Mouse (Mus musculus) forebrain, embryonic 16.5 days (tissue): Measurements from ENCODE around the gene Blcap. TPM values are rescaled to one million over a fixed set of nuclear protein-coding genes. Genes with fewer than 3 reads are reported as not detected.

ENCODE experiments used
- ATAC-seq: fragments of 200-750 bp; cut with Nextera tagmentation; 2 replicates; pipeline ENCODE4 v1.8.0; 2017; ENCODE audit warnings: mild to moderate bottlenecking, moderate library complexity
- H3K27ac ChIP-seq: fragments of 300-500 bp; sonication (generic); 2 replicates; pipeline ENCODE4 v1.5.1; 2014; ENCODE audit warnings: low read length, control low read depth
- H3K27me3 ChIP-seq: fragments of 300-500 bp; sonication (generic); replicated peaks from 2 replicates; pipeline ENCODE4 v1.6.1; 2014; ENCODE audit warnings: low read length; ENCODE audit not compliant: control insufficient read depth, insufficient read depth
- H3K36me3 ChIP-seq: fragments of 300-500 bp; sonication (generic); 2 replicates; pipeline ENCODE4 v1.6.1; 2014; ENCODE audit not compliant: control insufficient read depth, insufficient read depth
- H3K4me1 ChIP-seq: fragments of 300-500 bp; sonication (generic); replicated peaks from 2 replicates; pipeline ENCODE4 v1.6.1; 2014; ENCODE audit warnings: low read length; ENCODE audit not compliant: control insufficient read depth, insufficient read depth
- H3K4me2 ChIP-seq: fragments of 300-500 bp; sonication (generic); 2 replicates; pipeline ENCODE4 v1.6.1; 2014; ENCODE audit warnings: mild to moderate bottlenecking, low read length, control low read depth
- H3K4me3 ChIP-seq: fragments of 300-500 bp; sonication (generic); replicated peaks from 2 replicates; pipeline ENCODE4 v1.5.1; 2014; ENCODE audit warnings: mild to moderate bottlenecking, low read length, control low read depth
- H3K9ac ChIP-seq: fragments of 300-500 bp; sonication (generic); replicated peaks from 2 replicates; pipeline ENCODE4 v1.6.1; 2014; ENCODE audit warnings: low read depth, low read length, control low read depth
- H3K9me3 ChIP-seq: fragments of 300-500 bp; sonication (generic); 2 replicates; pipeline ENCODE4 v1.6.1; 2016; ENCODE audit warnings: low read length; ENCODE audit not compliant: control insufficient read depth
- WGBS: fragments of 180-500 bp; shearing (Covaris S2); extraction: QIAGEN DNeasy Blood & Tissue Kit; methylation state at CpG from one replicate; pipeline ENCODE4 v1.1.7; 2014; 5-methylcytosine and 5-hydroxymethylcytosine counted together
- polyA plus RNA-seq: library from polyadenylated mRNA; unstranded; fragments of >200 nt; fragmentation: Nextera tagmentation; extraction: Ambion mirVana; gene quantifications from 2 replicates; pipeline ENCODE4 v1.2.1, GENCODE M21; 2015

The Blcap gene
- polyA plus RNA-seq, 1 experiment from 2014 or later, result 239 TPM

DNA sequence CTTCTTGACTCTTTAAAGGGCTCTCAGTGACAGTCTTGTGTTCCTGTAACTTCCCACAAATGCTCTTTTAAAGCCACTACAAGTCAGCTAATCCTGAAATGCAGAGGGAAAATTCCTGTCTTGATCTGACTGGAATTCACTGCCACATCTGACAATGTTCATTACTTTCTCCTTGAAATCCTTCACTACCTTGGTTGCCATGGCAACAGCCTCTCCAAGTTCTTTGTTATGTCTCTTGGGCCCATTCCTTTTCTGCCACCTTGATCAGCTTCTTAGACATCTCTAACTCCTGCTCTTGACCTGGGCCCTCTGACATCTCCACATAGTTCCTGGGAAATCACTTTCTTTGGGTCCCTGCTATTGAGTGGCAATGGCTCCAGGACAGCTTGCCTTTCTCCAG is 24.4 kb downstream of the Blcap start:
- no peaks in the 10 kb centered on the region for H3K9me3 ChIP-seq
- peaks cover 38% of the 10 kb centered on the region for H3K4me1 ChIP-seq
- no peak for ATAC-seq
- no peaks in the 10 kb centered on the region for H3K36me3 ChIP-seq
- H3K27me3 ChIP-seq, result no peaks in the 10 kb centered on the region
- H3K4me3 ChIP-seq, result no peak overlapping the region
- H3K27ac ChIP-seq, result peak overlapping the region; percentile 35; the same call in 1 of the 2 replicates
- H3K4me2 ChIP-seq, result no peak overlapping the region
- H3K9ac ChIP-seq, result no peak overlapping the region

DNA sequence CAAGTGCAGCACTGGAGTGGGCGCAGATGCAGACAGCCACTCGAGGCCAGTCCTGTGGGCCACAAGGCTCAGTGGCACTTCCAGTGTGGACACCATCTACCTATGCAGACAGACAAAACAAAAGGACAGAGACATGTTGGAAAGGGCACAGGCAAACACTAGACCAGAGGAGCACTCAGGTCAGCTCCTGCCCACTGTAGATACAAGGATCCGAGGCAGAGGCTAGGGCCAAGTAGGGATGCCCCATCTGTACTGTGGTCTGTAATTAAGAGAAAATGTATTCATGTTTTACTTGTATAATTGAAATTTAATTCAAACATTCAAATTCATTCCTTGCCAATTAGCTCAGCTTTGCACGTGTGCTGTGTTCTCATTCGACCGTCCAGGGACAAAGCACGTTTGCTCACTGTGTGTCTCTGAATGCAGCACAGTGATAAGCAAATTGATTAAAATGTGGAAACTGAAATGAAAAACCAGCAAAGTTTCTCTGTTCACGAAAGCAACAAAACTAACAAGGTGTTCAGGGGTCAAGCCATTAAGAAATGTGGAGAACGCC is 26.7 kb downstream of the Blcap start:
- H3K36me3 ChIP-seq, result no peaks in the 10 kb centered on the region
- no peaks in the 10 kb centered on the region for H3K9me3 ChIP-seq
- 0 out of 2 replicates have a peak overlapping the region, but pooled peaks have one; percentile 48 for H3K27ac ChIP-seq
- peaks cover 61% of the 10 kb centered on the region for H3K4me1 ChIP-seq
- H3K4me3 ChIP-seq, result no peak overlapping the region
- H3K9ac ChIP-seq, result no peak overlapping the region
- no peak overlapping the region for H3K4me2 ChIP-seq
- no peaks in the 10 kb centered on the region for H3K27me3 ChIP-seq
- peak; percentile 35; the same call in 1 of the 2 replicates for ATAC-seq
- 19% methylated on average over 9 of the region's 9 CpGs for whole genome bisulfite sequencing

DNA sequence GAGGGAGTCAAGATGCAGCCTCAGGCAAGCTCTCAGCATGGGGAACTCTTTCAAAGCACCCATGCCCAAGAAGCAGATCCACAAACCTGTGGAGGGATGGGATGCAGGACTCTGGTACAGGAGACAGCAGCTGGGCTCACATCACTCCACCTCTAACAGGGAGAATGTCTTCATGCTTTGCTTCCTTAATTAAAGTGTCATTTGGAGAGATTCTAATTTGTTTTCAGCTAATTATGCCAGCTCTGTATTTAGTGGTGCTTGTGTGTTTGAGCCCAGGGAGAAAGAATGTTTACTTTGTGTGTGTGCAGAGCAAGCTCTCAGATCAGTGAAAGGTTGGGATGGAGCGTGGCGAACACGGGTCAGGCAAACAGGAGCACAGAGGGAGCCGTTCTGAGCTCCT is 28.7 kb downstream of the Blcap start:
- Histone ChIP-seq H3K9ac (no peak overlapping the region), H3K27me3 (no peaks in the 10 kb centered on the region), H3K36me3 (no peaks in the 10 kb centered on the region), H3K9me3 (no peaks in the 10 kb centered on the region), H3K27ac (peak overlapping the region; percentile 71; the same call in 1 of the 2 replicates), H3K4me2 (no peak overlapping the region), H3K4me3 (no peak overlapping the region), H3K4me1 (peaks cover 66% of the 10 kb centered on the region)
- ATAC-seq, result no peak
- 25% methylated on average over 4 of the region's 4 CpGs for WGBS

DNA sequence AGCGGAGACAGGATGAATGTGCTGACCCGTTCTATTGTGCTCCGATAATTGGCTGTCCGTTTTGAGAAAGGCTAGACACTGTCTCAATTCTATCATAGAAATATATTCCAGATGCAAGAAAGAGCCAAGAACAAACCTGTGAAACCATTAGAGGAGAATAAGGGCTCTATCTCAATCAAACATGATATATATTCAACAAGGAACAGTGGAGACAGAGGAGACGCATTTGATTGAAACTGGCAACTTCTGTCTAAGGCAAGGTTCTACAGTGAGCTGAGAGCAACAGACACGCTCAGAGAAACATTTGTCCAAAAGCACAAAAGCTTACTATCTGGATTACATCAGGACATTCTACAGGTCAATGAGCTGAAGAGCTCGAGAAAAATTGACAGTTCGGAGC is 29.4 kb downstream of the Blcap start:
- H3K9me3 ChIP-seq, result no peaks in the 10 kb centered on the region
- WGBS, result 16% methylated on average over 8 of the region's 8 CpGs
- H3K27me3 ChIP-seq, result no peaks in the 10 kb centered on the region
- no peak for ATAC-seq
- no peak overlapping the region for H3K4me3 ChIP-seq
- no peaks in the 10 kb centered on the region for H3K36me3 ChIP-seq
- 0 out of 2 replicates have a peak overlapping the region, but pooled peaks have one; percentile 16 for H3K4me2 ChIP-seq
- H3K27ac ChIP-seq, result peak overlapping the region; percentile 71
- no peak overlapping the region for H3K9ac ChIP-seq
- peaks cover 74% of the 10 kb centered on the region for H3K4me1 ChIP-seq

DNA sequence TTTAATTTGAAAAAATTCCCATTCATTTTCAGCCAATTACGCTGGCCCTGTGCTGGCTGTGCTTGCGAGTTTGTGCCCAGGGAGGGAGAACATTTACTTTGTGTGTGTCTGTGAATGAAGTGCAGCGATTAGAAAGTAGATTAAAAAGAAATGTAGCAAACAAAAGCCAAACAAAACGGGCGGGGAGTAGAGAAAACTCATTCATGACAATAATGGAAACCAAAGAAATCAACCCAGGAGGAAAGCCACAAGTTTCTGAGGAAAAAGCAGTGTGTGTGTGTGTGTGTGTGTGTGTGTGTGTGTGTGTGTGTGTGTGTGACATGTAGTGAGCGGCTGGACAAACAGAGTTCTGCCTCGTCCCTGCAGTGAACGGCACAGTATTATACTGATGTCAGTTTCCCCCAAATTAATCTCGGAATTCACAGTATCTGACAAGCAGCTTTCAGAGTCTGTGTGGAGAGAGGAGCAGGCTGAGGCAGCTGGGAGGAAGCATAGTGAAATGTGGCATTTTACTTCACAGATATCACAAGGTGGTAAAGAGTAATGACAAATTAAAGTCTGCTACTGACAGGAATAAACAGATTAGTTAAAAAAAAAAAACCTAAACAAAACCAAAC is 30.0 kb downstream of the Blcap start:
- no peak overlapping the region; the same call in 1 of the 2 replicates for H3K9ac ChIP-seq
- no peaks in the 10 kb centered on the region for H3K36me3 ChIP-seq
- peak overlapping the region; percentile 16 for H3K4me2 ChIP-seq
- no peak overlapping the region for H3K4me3 ChIP-seq
- H3K4me1 ChIP-seq, result peaks cover 74% of the 10 kb centered on the region
- WGBS, result 9% methylated on average over 9 of the region's 9 CpGs
- peak; percentile 29; the same call in 1 of the 2 replicates for ATAC-seq
- H3K27ac ChIP-seq, result peak overlapping the region; percentile 71
- H3K27me3 ChIP-seq, result no peaks in the 10 kb centered on the region
- no peaks in the 10 kb centered on the region for H3K9me3 ChIP-seq

DNA sequence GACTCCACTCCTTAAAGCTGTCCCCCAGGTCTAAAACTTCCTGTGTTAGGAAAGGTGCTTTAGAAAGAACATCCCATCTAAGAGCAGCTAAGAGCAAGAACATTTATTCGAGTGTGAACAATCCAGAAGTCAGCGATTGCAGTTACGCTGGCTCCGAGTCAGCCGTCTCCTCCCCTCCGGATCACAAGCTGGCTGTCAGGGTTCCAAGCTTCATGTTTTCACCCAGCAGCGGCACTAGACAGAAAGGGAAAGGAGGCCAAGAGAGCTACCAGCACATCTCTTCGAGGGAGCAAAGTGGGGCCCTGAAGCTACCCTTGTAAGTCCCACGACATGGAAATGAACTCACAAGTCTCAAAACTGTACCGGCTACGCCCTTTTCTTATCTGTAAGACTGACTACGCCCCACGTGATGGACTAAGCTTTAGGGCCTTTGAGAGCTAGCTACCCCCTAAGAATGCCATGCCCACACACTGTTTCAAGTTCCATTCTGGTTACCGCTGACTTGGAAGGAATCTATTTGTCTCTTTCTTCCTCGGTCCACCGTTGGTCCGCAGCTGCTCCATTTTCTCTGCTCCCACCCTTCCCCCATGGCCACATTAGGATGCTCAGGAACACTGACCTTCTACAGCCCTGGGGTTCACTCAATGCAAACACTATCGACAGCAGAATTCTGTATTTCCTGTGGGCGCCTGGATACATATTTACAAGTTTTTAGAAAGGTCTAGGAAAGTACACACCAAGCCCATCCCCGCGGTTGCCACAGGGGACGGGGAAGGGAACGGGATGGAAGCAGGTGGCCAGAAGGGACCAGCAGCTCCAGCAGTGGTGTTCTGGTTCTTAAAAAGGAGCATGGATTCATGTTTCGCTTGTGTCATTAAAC is 30.8 kb downstream of the Blcap start:
- no peaks in the 10 kb centered on the region for H3K9me3 ChIP-seq
- H3K4me2 ChIP-seq, result peak overlapping the region; percentile 11
- no peaks in the 10 kb centered on the region for H3K27me3 ChIP-seq
- H3K9ac ChIP-seq, result peak overlapping the region; percentile 30; the same call in 1 of the 2 replicates
- WGBS, result 14% methylated on average over 23 of the region's 24 CpGs
- H3K4me1 ChIP-seq, result peaks cover 67% of the 10 kb centered on the region
- ATAC-seq, result peak; percentile 5; the same call in 1 of the 2 replicates
- H3K36me3 ChIP-seq, result no peaks in the 10 kb centered on the region
- no peak overlapping the region for H3K4me3 ChIP-seq
- peak overlapping the region; percentile 48 for H3K27ac ChIP-seq

DNA sequence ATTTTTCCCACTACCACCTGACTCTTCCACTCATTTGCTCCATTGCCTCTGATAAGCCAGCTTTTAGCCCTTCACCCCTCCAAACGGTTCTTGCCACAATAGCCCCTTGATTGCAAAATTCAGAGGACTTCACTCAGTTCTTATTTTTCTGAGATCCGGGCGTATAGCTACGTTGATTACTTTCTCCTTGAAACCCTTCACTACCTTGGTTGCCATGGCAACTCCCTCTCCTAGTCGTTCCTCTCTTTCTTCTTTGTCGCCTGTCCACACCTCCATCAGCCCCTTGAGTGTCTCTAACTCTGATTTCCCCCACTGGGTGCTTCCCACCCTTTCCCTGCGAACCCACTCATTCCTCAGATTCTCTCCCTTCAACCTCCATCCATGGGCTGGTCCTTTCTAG is 34.0 kb downstream of the Blcap start:
- no peaks in the 10 kb centered on the region for H3K36me3 ChIP-seq
- 0 out of 2 replicates have a peak overlapping the region, but pooled peaks have one; percentile 1 for H3K4me2 ChIP-seq
- 16% methylated on average over 7 of the region's 7 CpGs for WGBS
- H3K27ac ChIP-seq, result peak overlapping the region; percentile 69
- no peaks in the 10 kb centered on the region for H3K27me3 ChIP-seq
- no peak overlapping the region for H3K4me3 ChIP-seq
- H3K9ac ChIP-seq, result peak overlapping the region; percentile 22; the same call in 1 of the 2 replicates
- ATAC-seq, result peak; percentile 42; the same call in 1 of the 2 replicates
- peaks cover 53% of the 10 kb centered on the region for H3K4me1 ChIP-seq
- H3K9me3 ChIP-seq, result no peaks in the 10 kb centered on the region

DNA sequence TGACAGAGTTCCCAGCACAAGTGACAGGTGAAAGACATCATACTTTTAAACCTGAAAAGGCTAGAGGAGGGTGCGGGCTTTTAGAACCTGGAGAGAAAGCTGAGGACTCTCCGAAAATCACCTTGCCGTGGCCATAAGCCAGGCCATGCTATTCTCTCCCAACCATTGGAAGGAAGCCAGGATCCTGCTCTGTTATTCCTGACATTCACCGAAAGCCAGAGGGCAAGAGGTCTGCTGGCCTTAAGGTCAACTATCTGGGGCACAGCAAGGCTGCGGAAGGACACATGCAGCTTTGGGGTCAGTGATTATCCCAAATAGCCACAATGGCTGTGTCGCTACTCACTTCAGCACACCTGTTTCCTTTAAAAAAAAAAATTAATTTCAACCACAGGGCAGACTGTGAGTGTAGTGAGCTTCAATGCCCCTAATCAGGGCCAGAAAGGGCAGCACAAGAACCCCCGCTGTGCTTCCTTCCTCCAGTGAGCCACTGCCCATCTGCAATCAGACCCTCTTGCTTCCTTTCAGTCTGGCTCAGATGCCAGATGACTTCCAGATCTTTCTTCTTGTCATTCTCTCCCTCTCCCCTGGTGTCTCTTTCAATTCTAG is 34.5 kb downstream of the Blcap start:
- peaks cover 51% of the 10 kb centered on the region for H3K4me1 ChIP-seq
- peak overlapping the region; percentile 69 for H3K27ac ChIP-seq
- no peaks in the 10 kb centered on the region for H3K36me3 ChIP-seq
- H3K9me3 ChIP-seq, result no peaks in the 10 kb centered on the region
- no peak overlapping the region for H3K4me3 ChIP-seq
- H3K9ac ChIP-seq, result peak overlapping the region; percentile 22; the same call in 1 of the 2 replicates
- no peak for ATAC-seq
- 0 out of 2 replicates have a peak overlapping the region, but pooled peaks have one; percentile 1 for H3K4me2 ChIP-seq
- 58% methylated on average over 7 of the region's 7 CpGs for WGBS
- H3K27me3 ChIP-seq, result no peaks in the 10 kb centered on the region

DNA sequence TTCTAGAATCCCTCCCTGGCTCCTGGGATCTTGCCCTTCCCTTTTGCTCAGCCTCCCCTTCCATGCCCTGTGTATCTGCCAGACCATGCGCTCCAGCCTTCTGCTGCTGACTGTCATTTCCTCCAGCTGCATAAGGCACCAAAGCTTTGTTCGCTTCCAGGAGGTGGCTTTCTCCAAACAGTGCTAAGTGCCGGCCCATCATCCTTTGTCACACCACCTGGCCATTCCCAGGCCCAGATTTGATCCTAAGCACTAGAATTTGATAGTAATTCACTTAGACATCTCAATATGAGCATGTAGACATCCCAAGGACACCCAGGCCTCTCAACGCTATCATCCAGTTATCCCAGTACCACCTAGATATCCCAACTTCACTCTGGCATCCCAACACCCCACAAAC is 36.9 kb downstream of the Blcap start:
- H3K36me3 ChIP-seq, result no peaks in the 10 kb centered on the region
- 76% methylated on average over 4 of the region's 4 CpGs for WGBS
- H3K9ac ChIP-seq, result no peak overlapping the region
- H3K27me3 ChIP-seq, result no peaks in the 10 kb centered on the region
- no peaks in the 10 kb centered on the region for H3K9me3 ChIP-seq
- no peak for ATAC-seq
- H3K4me3 ChIP-seq, result no peak overlapping the region
- H3K4me2 ChIP-seq, result no peak overlapping the region
- no peak overlapping the region for H3K27ac ChIP-seq
- H3K4me1 ChIP-seq, result peaks cover 51% of the 10 kb centered on the region
